Mouse (Mus musculus) lung, adult 2 months (tissue): Measurements from ENCODE around the gene Gm21083. TPM values are rescaled to one million over a fixed set of nuclear protein-coding genes. Genes with fewer than 3 reads are reported as not detected.
"Not testable (repeated sequence)": the region's sequence is repeated elsewhere in the genome, so short reads cannot be mapped to it uniquely, and the experiment has no call there.

Experiments used
- DNase-seq: peaks from one replicate; pipeline ENCODE4 v3.0.0; 2022
- H3K4me1 ChIP-seq: fragments of 200-500 bp; 2 replicates; pipeline ENCODE4 v1.6.1; 2011; ENCODE audit warnings: low read length; ENCODE audit not compliant: control insufficient read depth, insufficient read depth
- H3K4me3 ChIP-seq: fragments of 200-500 bp; replicated peaks from 2 replicates; pipeline ENCODE3; 2011; ENCODE audit warnings: low read depth, mild to moderate bottlenecking, control low read depth, low read length; ENCODE audit errors: extremely low read depth
- WGBS: fragments of 180-500 bp; shearing (Covaris S2); methylation state at CpG from one replicate; pipeline ENCODE4 v1.1.7; 2018; 5-methylcytosine and 5-hydroxymethylcytosine counted together
- polyA plus RNA-seq: library from polyadenylated mRNA; depleted of rRNA; stranded (reverse); fragments of >200 nt; gene quantifications from 2 replicates; pipeline ENCODE4 v1.2.3, GENCODE M21; 2012; rRNA removed

Gm21083 gene
- not detected in 2 replicates for polyA plus RNA-seq

- not testable (repeated sequence) for H3K4me3 ChIP-seq, DNase-seq, H3K4me1 ChIP-seq
- WGBS: no CpG with 5 or more reads among the region's 1 CpGs
Observed at GRCm38 (mm10) chr5:15577033-15577432, at the start of gene Gm21083. TSS of gene Gm21083 (plus strand) at chr5:15577333.

GRCm38 (mm10) chr5:15529122-15529521 is 48.0 kb upstream of the Gm21083 start, which contains the start of gene Gm21190:
TSS of gene Gm21190 (minus strand) at chr5:15529222.
- 60% methylated on average over 1 of the region's 1 CpGs for WGBS
- not testable (repeated sequence) for DNase-seq, H3K4me3 ChIP-seq, H3K4me1 ChIP-seq

- not testable (repeated sequence) for H3K4me3 ChIP-seq, DNase-seq, H3K4me1 ChIP-seq
- WGBS: 70% methylated on average over 6 of the region's 6 CpGs
Observed at GRCm38 (mm10) chr5:15548642-15549041, 28.5 kb upstream of the Gm21083 start.

GRCm38 (mm10) chr5:15549134-15549533 is 28.0 kb upstream of the Gm21083 start:
- H3K4me3 ChIP-seq, H3K4me1 ChIP-seq, DNase-seq: not testable (repeated sequence)
- 42% methylated on average over 1 of the region's 1 CpGs for WGBS

- 9% methylated on average over 3 of the region's 3 CpGs for WGBS
- DNase-seq, H3K4me1 ChIP-seq, H3K4me3 ChIP-seq: not testable (repeated sequence)
Observed at GRCm38 (mm10) chr5:15549606-15550005, 27.5 kb upstream of the Gm21083 start.

- WGBS: 45% methylated on average over 1 of the region's 1 CpGs
- not testable (repeated sequence) for H3K4me1 ChIP-seq, DNase-seq, H3K4me3 ChIP-seq
Observed at GRCm38 (mm10) chr5:15558654-15559053, 18.5 kb upstream of the Gm21083 start.

- not testable (repeated sequence) for DNase-seq, H3K4me1 ChIP-seq, H3K4me3 ChIP-seq
- WGBS: 69% methylated on average over 3 of the region's 3 CpGs
Observed at GRCm38 (mm10) chr5:15561425-15562264, 15.5 kb upstream of the Gm21083 start.

- not testable (repeated sequence) for H3K4me3 ChIP-seq, H3K4me1 ChIP-seq, DNase-seq
Observed at GRCm38 (mm10) chr5:15573735-15574134, 3.4 kb upstream of the Gm21083 start.

- H3K4me1 ChIP-seq, H3K4me3 ChIP-seq: not testable (repeated sequence)
- DNase-seq: peak; percentile 5
Observed at GRCm38 (mm10) chr5:15586351-15586750, 9.2 kb downstream of the Gm21083 start.

- not testable (repeated sequence) for H3K4me3 ChIP-seq, DNase-seq, H3K4me1 ChIP-seq
- 28% methylated on average over 6 of the region's 6 CpGs for WGBS
Observed at GRCm38 (mm10) chr5:15588291-15588690, 11.2 kb downstream of the Gm21083 start.

GRCm38 (mm10) chr5:15590635-15591034 is 13.5 kb downstream of the Gm21083 start:
- WGBS: 53% methylated on average over 5 of the region's 5 CpGs
- not testable (repeated sequence) for DNase-seq, H3K4me1 ChIP-seq, H3K4me3 ChIP-seq

GRCm38 (mm10) chr5:15591577-15591976 is 14.4 kb downstream of the Gm21083 start:
- not testable (repeated sequence) for H3K4me1 ChIP-seq, H3K4me3 ChIP-seq, DNase-seq
- WGBS: 58% methylated on average over 2 of the region's 2 CpGs

GRCm38 (mm10) chr5:15598831-15599230 is 21.7 kb downstream of the Gm21083 start:
- H3K4me1 ChIP-seq, DNase-seq, H3K4me3 ChIP-seq: not testable (repeated sequence)

- H3K4me1 ChIP-seq, DNase-seq, H3K4me3 ChIP-seq: not testable (repeated sequence)
- WGBS: 38% methylated on average over 4 of the region's 4 CpGs
Observed at GRCm38 (mm10) chr5:15600342-15600741, 23.2 kb downstream of the Gm21083 start.

GRCm38 (mm10) chr5:15601481-15601880 is 24.3 kb downstream of the Gm21083 start:
- not testable (repeated sequence) for H3K4me1 ChIP-seq, DNase-seq, H3K4me3 ChIP-seq
- WGBS: 53% methylated on average over 5 of the region's 5 CpGs

GRCm38 (mm10) chr5:15601960-15602359 is 24.8 kb downstream of the Gm21083 start:
- DNase-seq, H3K4me1 ChIP-seq, H3K4me3 ChIP-seq: not testable (repeated sequence)
- 66% methylated on average over 3 of the region's 3 CpGs for WGBS
